Mouse (Mus musculus): ENCODE measurements around the gene Jak1.
A peak's percentile ranks its signal among the peaks of the same experiment; 100 is the strongest.

The Jak1 gene

GRCm38 (mm10) chr4:101239313-101240162 is 25.5 kb downstream of the Jak1 start:
- no peak for DNase-seq (ENCODE audit: low spot score)

- DNase-seq (ENCODE audit: low spot score): no peak
Observed at GRCm38 (mm10) chr4:101238589-101238988, 26.5 kb downstream of the Jak1 start.

GRCm38 (mm10) chr4:101236797-101237196 is 28.3 kb downstream of the Jak1 start:
- DNase-seq (ENCODE audit: low spot score): no peak

GRCm38 (mm10) chr4:101235964-101236363 is 29.1 kb downstream of the Jak1 start:
- DNase-seq (ENCODE audit: low spot score): no peak

- DNase-seq (ENCODE audit: low spot score): no peak
Observed at GRCm38 (mm10) chr4:101234753-101235152, 30.3 kb downstream of the Jak1 start.

GRCm38 (mm10) chr4:101234332-101234731 is 30.8 kb downstream of the Jak1 start:
- DNase-seq (ENCODE audit: low spot score): peak; percentile 94

GRCm38 (mm10) chr4:101230621-101231020 is 34.5 kb downstream of the Jak1 start:
- no peak for DNase-seq (ENCODE audit: low spot score)

GRCm38 (mm10) chr4:101227398-101227797 is 37.7 kb downstream of the Jak1 start:
- no peak for DNase-seq (ENCODE audit: low spot score)

- no peak for DNase-seq (ENCODE audit: low spot score)
Observed at GRCm38 (mm10) chr4:101225984-101226383, 39.1 kb downstream of the Jak1 start.

GRCm38 (mm10) chr4:101220946-101221345 is 44.1 kb downstream of the Jak1 start:
- DNase-seq (ENCODE audit: low spot score): no peak

- no peak for DNase-seq (ENCODE audit: low spot score)
Observed at GRCm38 (mm10) chr4:101219839-101220238, 45.2 kb downstream of the Jak1 start.

- DNase-seq (ENCODE audit: low spot score): peak; percentile 5
Observed at GRCm38 (mm10) chr4:101217026-101217540, 48.0 kb downstream of the Jak1 start.

- no peak for DNase-seq (ENCODE audit: low spot score)
Observed at GRCm38 (mm10) chr4:101216286-101216685, 48.8 kb downstream of the Jak1 start.

GRCm38 (mm10) chr4:101213477-101213876 is 51.6 kb downstream of the Jak1 start:
- DNase-seq (ENCODE audit: low spot score): no peak

GRCm38 (mm10) chr4:101207492-101207891 is 57.6 kb downstream of the Jak1 start:
- no peak for DNase-seq (ENCODE audit: low spot score)

GRCm38 (mm10) chr4:101203518-101203917 is 61.6 kb downstream of the Jak1 start:
- DNase-seq (ENCODE audit: low spot score): no peak

- peak; percentile 60 for DNase-seq (ENCODE audit: low spot score)
Observed at GRCm38 (mm10) chr4:101202626-101203025, 62.5 kb downstream of the Jak1 start.

GRCm38 (mm10) chr4:101199433-101200081 is 65.5 kb downstream of the Jak1 start:
- DNase-seq (ENCODE audit: low spot score): no peak

GRCm38 (mm10) chr4:101198333-101198732 is 66.7 kb downstream of the Jak1 start:
- peak; percentile 87 for DNase-seq (ENCODE audit: low spot score)

- no peak for DNase-seq (ENCODE audit: low spot score)
Observed at GRCm38 (mm10) chr4:101197421-101198170, 67.5 kb downstream of the Jak1 start.

GRCm38 (mm10) chr4:101196407-101196806 is 68.7 kb downstream of the Jak1 start:
- peak; percentile 27 for DNase-seq (ENCODE audit: low spot score)

- DNase-seq (ENCODE audit: low spot score): no peak
Observed at GRCm38 (mm10) chr4:101194170-101194569, 70.9 kb downstream of the Jak1 start.
